Mouse (Mus musculus) heart, embryonic 12.5 days (tissue): ENCODE results near the gene Stk38. TPM values are rescaled to one million over a fixed set of nuclear protein-coding genes. Genes with fewer than 3 reads are reported as not detected.
A peak's percentile ranks its signal among the peaks of the same experiment; 100 is the strongest.
"Not testable (repeated sequence)": the region's sequence is repeated elsewhere in the genome, so short reads cannot be mapped to it uniquely, and the experiment has no call there.

ENCODE experiments used
- ATAC-seq: fragments of 200-750 bp; cut with Nextera tagmentation; 2 replicates; pipeline ENCODE4 v1.8.0; 2017; ENCODE audit warnings: moderate TSS enrichment, moderate library complexity; ENCODE audit not compliant: insufficient number of reproducible peaks, low FRiP score
- H3K27ac ChIP-seq: fragments of 300-500 bp; sonication (generic); 2 replicates; pipeline ENCODE4 v1.5.1; 2016; ENCODE audit warnings: mild to moderate bottlenecking, moderate library complexity; ENCODE audit not compliant: poor library complexity, severe bottlenecking
- H3K27me3 ChIP-seq: fragments of 300-500 bp; sonication (generic); replicated peaks from 2 replicates; pipeline ENCODE4 v1.6.1; 2016; ENCODE audit warnings: mild to moderate bottlenecking, moderate library complexity
- H3K36me3 ChIP-seq: fragments of 300-500 bp; sonication (generic); 2 replicates; pipeline ENCODE4 v1.6.1; 2016; ENCODE audit warnings: mild to moderate bottlenecking, moderate library complexity
- H3K4me1 ChIP-seq: fragments of 300-500 bp; sonication (generic); replicated peaks from 2 replicates; pipeline ENCODE4 v1.6.1; 2016; ENCODE audit warnings: mild to moderate bottlenecking
- H3K4me2 ChIP-seq: fragments of 300-500 bp; sonication (generic); 2 replicates; pipeline ENCODE4 v1.6.1; 2016; ENCODE audit warnings: mild to moderate bottlenecking, moderate library complexity
- H3K4me3 ChIP-seq: fragments of 300-500 bp; sonication (generic); 2 replicates; pipeline ENCODE4 v1.5.1; 2016; ENCODE audit warnings: mild to moderate bottlenecking
- H3K9ac ChIP-seq: fragments of 300-500 bp; sonication (generic); 2 replicates; pipeline ENCODE4 v1.6.1; 2016; ENCODE audit warnings: mild to moderate bottlenecking, moderate library complexity
- H3K9me3 ChIP-seq: fragments of 300-500 bp; sonication (generic); replicated peaks from 2 replicates; pipeline ENCODE4 v1.6.1; 2016; ENCODE audit warnings: mild to moderate bottlenecking, moderate library complexity
- WGBS: fragments of 180-500 bp; shearing (Covaris S2); methylation state at CpG from one replicate; pipeline ENCODE4 v1.1.7; 2016; 5-methylcytosine and 5-hydroxymethylcytosine counted together
- polyA plus RNA-seq: library from polyadenylated mRNA; unstranded; fragments of >200 nt; fragmentation: Nextera tagmentation; extraction: Ambion mirVana; gene quantifications from 2 replicates; pipeline ENCODE4 v1.2.1, GENCODE M21; 2016

Gene Stk38
- polyA plus RNA-seq, 1 experiment from 2014 or later: 94.3 TPM

GRCm38 (mm10) chr17:29048748-29049507 lies 41.1 kb upstream of the Stk38 start:
- H3K4me1 ChIP-seq: peaks cover 38% of the 10 kb centered on the region
- H3K27me3 ChIP-seq: no peaks in the 10 kb centered on the region
- no peak overlapping the region for H3K4me2 ChIP-seq
- H3K9ac ChIP-seq: no peak overlapping the region
- H3K9me3 ChIP-seq: 0 out of 2 replicates have a peak, but pooled peaks cover 3% of the 10 kb centered on the region
- H3K36me3 ChIP-seq: peaks cover 39% of the 10 kb centered on the region
- no peak overlapping the region for H3K27ac ChIP-seq
- H3K4me3 ChIP-seq: no peak overlapping the region
- no peak for ATAC-seq
- WGBS: 20% methylated on average over 13 of the region's 13 CpGs

- Histone ChIP-seq H3K9ac (no peak overlapping the region), H3K4me1 (peaks cover 38% of the 10 kb centered on the region), H3K27ac (no peak overlapping the region), H3K36me3 (peaks cover 46% of the 10 kb centered on the region), H3K4me2 (no peak overlapping the region), H3K27me3 (no peaks in the 10 kb centered on the region), H3K9me3 (0 out of 2 replicates have a peak, but pooled peaks cover 3% of the 10 kb centered on the region), H3K4me3 (no peak overlapping the region)
- ATAC-seq: no peak
- WGBS: 60% methylated on average over 3 of the region's 3 CpGs
Observed at GRCm38 (mm10) chr17:29047697-29048514, 40.1 kb upstream of the Stk38 start.

- Histone ChIP-seq H3K36me3 (peaks cover 49% of the 10 kb centered on the region), H3K4me2 (no peak overlapping the region), H3K27ac (no peak overlapping the region), H3K9me3 (0 out of 2 replicates have a peak, but pooled peaks cover 3% of the 10 kb centered on the region), H3K27me3 (no peaks in the 10 kb centered on the region), H3K4me1 (peaks cover 38% of the 10 kb centered on the region), H3K9ac (no peak overlapping the region), H3K4me3 (no peak overlapping the region)
- no peak for ATAC-seq
- 93% methylated on average over 3 of the region's 3 CpGs for WGBS
Observed at GRCm38 (mm10) chr17:29046863-29047262, 39.1 kb upstream of the Stk38 start.

- H3K36me3 ChIP-seq: peaks cover 54% of the 10 kb centered on the region
Observed at GRCm38 (mm10) chr17:29045741-29046530, 38.1 kb upstream of the Stk38 start.

GRCm38 (mm10) chr17:29044925-29045319 lies 37.1 kb upstream of the Stk38 start:
- Histone ChIP-seq H3K9me3 (0 out of 2 replicates have a peak, but pooled peaks cover 3% of the 10 kb centered on the region), H3K27me3 (no peaks in the 10 kb centered on the region), H3K9ac (no peak overlapping the region), H3K27ac (no peak overlapping the region), H3K4me2 (no peak overlapping the region), H3K4me3 (no peak overlapping the region), H3K36me3 (peaks cover 63% of the 10 kb centered on the region), H3K4me1 (peaks cover 29% of the 10 kb centered on the region)
- WGBS: 83% methylated on average over 1 of the region's 1 CpGs
- no peak for ATAC-seq

More at GRCm38 (mm10) chr17:29045741-29046530, 38.1 kb upstream of the Stk38 start:
- 0 out of 2 replicates have a peak, but pooled peaks have one; percentile 27 for ATAC-seq
- Histone ChIP-seq H3K9me3 (0 out of 2 replicates have a peak, but pooled peaks cover 3% of the 10 kb centered on the region), H3K4me3 (no peak overlapping the region), H3K4me1 (peaks cover 33% of the 10 kb centered on the region), H3K9ac (no peak overlapping the region), H3K27ac (peak overlapping the region; percentile 44; the same call in 1 of the 2 replicates), H3K4me2 (no peak overlapping the region), H3K27me3 (no peaks in the 10 kb centered on the region)
- WGBS: 59% methylated on average over 12 of the region's 12 CpGs

- H3K9me3 ChIP-seq: 0 out of 2 replicates have a peak, but pooled peaks cover 3% of the 10 kb centered on the region
- peaks cover 25% of the 10 kb centered on the region for H3K4me1 ChIP-seq
- no peak overlapping the region for H3K9ac ChIP-seq
- H3K27me3 ChIP-seq: no peaks in the 10 kb centered on the region
- WGBS: 87% methylated on average over 6 of the region's 6 CpGs
- H3K4me3 ChIP-seq: no peak overlapping the region
- H3K27ac ChIP-seq: peak overlapping the region; percentile 19; the same call in 1 of the 2 replicates
- peaks cover 69% of the 10 kb centered on the region for H3K36me3 ChIP-seq
- ATAC-seq: no peak
- no peak overlapping the region for H3K4me2 ChIP-seq
Observed at GRCm38 (mm10) chr17:29044146-29044924, 36.5 kb upstream of the Stk38 start.

- Histone ChIP-seq H3K27ac (no peak overlapping the region), H3K9ac (no peak overlapping the region), H3K4me3 (no peak overlapping the region), H3K9me3 (0 out of 2 replicates have a peak, but pooled peaks cover 3% of the 10 kb centered on the region), H3K4me1 (peaks cover 21% of the 10 kb centered on the region), H3K36me3 (peaks cover 74% of the 10 kb centered on the region), H3K4me2 (no peak overlapping the region), H3K27me3 (no peaks in the 10 kb centered on the region)
- 88% methylated on average over 3 of the region's 3 CpGs for WGBS
- ATAC-seq: no peak
Observed at GRCm38 (mm10) chr17:29043583-29043982, 35.8 kb upstream of the Stk38 start.

GRCm38 (mm10) chr17:29042569-29042968 lies 34.8 kb upstream of the Stk38 start:
- H3K4me1 ChIP-seq: peaks cover 28% of the 10 kb centered on the region
- peaks cover 77% of the 10 kb centered on the region for H3K36me3 ChIP-seq
- H3K9ac ChIP-seq: no peak overlapping the region
- H3K4me2 ChIP-seq: no peak overlapping the region
- no peak overlapping the region for H3K4me3 ChIP-seq
- no peak for ATAC-seq
- no peaks in the 10 kb centered on the region for H3K27me3 ChIP-seq
- H3K27ac ChIP-seq: no peak overlapping the region
- 0 out of 2 replicates have a peak, but pooled peaks cover under 1% of the 10 kb centered on the region for H3K9me3 ChIP-seq

GRCm38 (mm10) chr17:29041632-29042031 lies 33.8 kb upstream of the Stk38 start:
- not testable (repeated sequence) for H3K27me3 ChIP-seq, H3K9me3 ChIP-seq, ATAC-seq, H3K27ac ChIP-seq, H3K9ac ChIP-seq, H3K4me3 ChIP-seq, H3K4me2 ChIP-seq
- peaks cover 35% of the 10 kb centered on the region for H3K4me1 ChIP-seq
- 45% methylated on average over 3 of the region's 3 CpGs for WGBS
- H3K36me3 ChIP-seq: peaks cover 78% of the 10 kb centered on the region

GRCm38 (mm10) chr17:29039351-29039750 lies 31.6 kb upstream of the Stk38 start:
- no peak overlapping the region for H3K4me3 ChIP-seq

More at GRCm38 (mm10) chr17:29039351-29039750, 31.6 kb upstream of the Stk38 start:
- Histone ChIP-seq H3K4me1 (peaks cover 33% of the 10 kb centered on the region), H3K9me3 (no peaks in the 10 kb centered on the region), H3K27ac (no peak overlapping the region), H3K9ac (no peak overlapping the region), H3K4me2 (no peak overlapping the region), H3K27me3 (no peaks in the 10 kb centered on the region), H3K36me3 (peaks cover 69% of the 10 kb centered on the region)
- 71% methylated on average over 11 of the region's 11 CpGs for WGBS
- no peak for ATAC-seq
